15 mouse cellular contexts compared by ENCODE assay signal in genomic region chr15:7835404-7835803, GRCm38 (mm10). TPM values are rescaled to one million over a fixed set of nuclear protein-coding genes. Genes with fewer than 3 reads are reported as not detected.
"Had no signal": no experiment of that assay in that cellular context is flagged by ENCODE, and none has a peak within 500 bp of the region (broad histone marks: within the 10 kb centered on the region; RNA-seq: fewer than 3 reads in every experiment).

No protein-coding gene starts in this region.

- H3K9me3 ChIP-seq: midbrain, embryonic 12.5 days; midbrain, embryonic 15.5 days; neural tube, embryonic 12.5 days had no signal

- H3K9ac ChIP-seq: lung, embryonic 14.5 days; midbrain, embryonic 12.5 days; midbrain, embryonic 15.5 days; neural tube, embryonic 12.5 days had no signal

- H3K4me3 ChIP-seq: megakaryocyte, embryonic 14.5 days; midbrain, embryonic 12.5 days; midbrain, embryonic 15.5 days; neural tube, embryonic 12.5 days had no signal

- DNase-seq: lung, adult 18-20 months; lung, embryonic 14.5 days; lung, postnatal 10 days; lung, postnatal 4 days; right cerebral cortex, postnatal 14 days; thymus, adult 2 months; thymus, postnatal 25 days; thymus, postnatal 4 days had no signal

- H3K27me3 ChIP-seq: midbrain, embryonic 12.5 days; midbrain, embryonic 15.5 days; neural tube, embryonic 12.5 days had no signal

- ATAC-seq: midbrain, embryonic 15.5 days had no signal

- H3K36me3 ChIP-seq: midbrain, embryonic 12.5 days; midbrain, embryonic 15.5 days; neural tube, embryonic 12.5 days had no signal

- H3K27ac ChIP-seq: midbrain, embryonic 12.5 days; midbrain, embryonic 15.5 days; neural tube, embryonic 12.5 days had no signal

- H3K4me1 ChIP-seq: megakaryocyte, embryonic 14.5 days; midbrain, embryonic 12.5 days; midbrain, embryonic 15.5 days; neural tube, embryonic 12.5 days had no signal

- H3K4me2 ChIP-seq: lung, embryonic 14.5 days; midbrain, embryonic 12.5 days; midbrain, embryonic 15.5 days; neural tube, embryonic 12.5 days had no signal

RNA-seq across cellular contexts. Expression of gene Gdnf, which starts 24.8 kb away (rescaled TPM):
- total RNA-seq: neutrophil, adult 5-6 weeks had no signal
- polyA plus RNA-seq: liver, embryonic 16.5 days; lung, embryonic 16.5 days had no signal
